Mouse (Mus musculus): ENCODE measurements at regions not wholly inside any gene's neighbourhood (a gene's known extent, or its start where the extent isn't known, plus 50 kb on each side); places are given as distances from the start of the nearest gene placed in this dataset.

DNA sequence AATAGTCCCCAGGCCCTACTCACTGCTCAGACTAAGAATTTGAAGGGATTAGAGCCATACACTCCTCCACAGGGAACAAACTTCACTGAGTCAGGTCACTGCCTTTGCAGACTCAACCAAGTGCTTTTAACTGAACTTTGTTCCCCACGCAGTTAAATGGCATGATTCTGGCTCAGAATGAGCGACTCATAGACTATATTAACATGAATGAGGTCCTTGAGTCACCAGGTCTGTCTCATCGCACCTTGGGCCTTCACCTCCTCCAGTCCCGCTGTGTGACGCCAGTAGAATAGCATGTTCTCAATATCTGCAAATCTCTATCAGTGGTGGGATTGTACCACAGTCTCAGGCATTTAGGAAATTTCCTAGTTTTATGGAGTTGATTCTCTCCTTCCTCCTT, 153.1 kb downstream of the Pmp22 start:
- no peak for ATAC-seq (replicated peaks; ENCODE audit: insufficient number of reproducible peaks, low FRiP score, low TSS enrichment, poor library complexity, severe bottlenecking)

DNA sequence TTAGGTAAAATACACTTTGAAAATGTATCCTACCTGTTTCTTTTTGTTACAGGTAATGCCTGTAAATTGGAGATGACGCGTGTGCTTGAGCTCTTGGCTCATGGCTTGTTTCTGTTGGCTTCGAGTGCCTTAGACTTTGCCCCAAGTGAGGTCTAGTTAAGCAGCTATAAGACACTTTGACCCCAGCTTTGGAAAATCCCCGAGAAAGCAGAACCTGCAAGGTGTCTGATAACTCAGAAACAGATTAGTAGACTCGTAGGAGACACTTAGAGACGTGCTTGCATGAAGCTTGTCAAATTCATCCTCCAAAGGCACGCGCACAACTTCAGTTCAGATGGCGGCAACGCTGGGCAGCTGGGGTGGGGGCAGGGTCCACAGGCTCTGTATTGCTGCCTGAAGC, 153.8 kb downstream of the Pmp22 start:
- no peak for ATAC-seq (replicated peaks; ENCODE audit: insufficient number of reproducible peaks, low FRiP score, low TSS enrichment, poor library complexity, severe bottlenecking)

DNA sequence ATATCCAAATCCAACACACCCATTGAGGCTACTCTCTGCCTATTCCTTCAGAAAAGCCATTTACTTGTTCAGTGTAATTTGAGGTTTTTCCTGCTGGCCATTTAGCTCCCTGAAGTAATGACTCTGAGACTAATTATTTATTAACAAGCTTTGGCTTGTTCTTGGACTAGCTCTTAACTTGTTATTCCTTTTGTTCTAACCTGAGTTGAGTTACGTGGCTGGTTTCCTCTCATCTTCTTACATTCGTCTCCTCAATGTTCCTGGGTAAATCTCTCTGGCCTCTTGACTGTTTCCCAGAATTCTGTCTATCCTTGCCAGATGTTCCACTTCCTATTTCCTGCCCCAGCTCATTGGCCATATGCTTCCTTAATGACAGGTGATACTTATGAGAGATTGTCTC, 157.2 kb downstream of the Pmp22 start:
- ATAC-seq (replicated peaks; ENCODE audit: insufficient number of reproducible peaks, low FRiP score, low TSS enrichment, poor library complexity, severe bottlenecking) = no peak

DNA sequence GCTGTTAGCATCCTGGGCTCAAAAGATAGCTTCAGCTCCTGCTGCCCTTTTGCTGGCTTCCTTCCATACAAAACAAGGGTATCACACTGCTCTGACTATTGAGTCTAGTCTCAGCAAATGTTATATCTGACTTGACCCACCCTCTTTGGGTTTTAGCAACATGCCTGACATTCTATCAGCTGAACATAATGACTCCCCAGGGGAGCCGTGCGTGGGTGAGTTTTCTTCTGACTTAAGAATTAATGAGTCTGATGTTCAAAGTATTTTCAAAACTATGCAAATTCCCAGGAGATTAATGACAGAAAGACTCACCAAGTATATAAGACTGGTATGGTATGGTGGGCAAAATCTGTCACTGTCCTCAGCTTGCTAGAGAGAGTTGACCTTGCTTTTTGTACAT, 159.0 kb downstream of the Pmp22 start:
- no peak for ATAC-seq (replicated peaks; ENCODE audit: insufficient number of reproducible peaks, low FRiP score, low TSS enrichment, poor library complexity, severe bottlenecking)

DNA sequence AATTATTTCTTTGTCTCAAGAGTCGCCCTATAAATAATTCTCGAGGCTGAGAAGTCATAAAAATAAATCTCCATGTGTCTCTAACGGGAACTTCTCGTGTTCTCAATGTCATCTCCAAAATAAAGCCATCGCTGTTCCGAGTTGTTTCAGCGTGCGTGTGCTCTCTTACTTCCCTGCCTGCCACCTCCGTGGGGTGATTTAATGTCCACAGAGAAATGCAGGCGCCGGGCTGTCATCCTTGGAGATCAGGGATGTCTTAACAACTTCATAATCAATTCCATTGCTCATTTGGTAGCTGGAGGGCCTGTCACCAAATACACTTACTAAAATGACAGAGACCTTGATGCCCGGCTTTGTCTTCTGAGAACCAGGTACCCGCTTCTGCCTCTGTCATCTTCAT, 161.8 kb downstream of the Pmp22 start:
- ATAC-seq (replicated peaks; ENCODE audit: insufficient number of reproducible peaks, low FRiP score, low TSS enrichment, poor library complexity, severe bottlenecking) = no peak

DNA sequence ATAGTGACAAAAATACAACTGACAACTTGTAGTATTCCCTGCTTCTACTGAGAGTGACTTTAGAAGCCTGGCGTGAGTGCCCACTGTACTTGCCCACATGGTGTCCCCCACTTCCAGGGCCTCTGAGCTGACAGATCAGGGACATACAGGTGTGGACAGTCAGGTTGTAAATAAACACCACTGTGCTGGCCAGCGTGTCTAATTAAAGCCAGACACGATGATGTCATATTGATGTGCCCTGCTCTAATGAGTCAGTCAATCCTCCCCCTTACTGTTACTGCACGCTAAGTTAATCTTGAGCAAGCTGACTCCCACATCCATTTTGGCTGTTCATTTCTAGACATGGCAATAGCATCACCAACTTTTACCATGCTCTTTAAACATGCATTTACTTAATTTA, 164.7 kb downstream of the Pmp22 start:
- ATAC-seq (replicated peaks; ENCODE audit: insufficient number of reproducible peaks, low FRiP score, low TSS enrichment, poor library complexity, severe bottlenecking) = no peak

DNA sequence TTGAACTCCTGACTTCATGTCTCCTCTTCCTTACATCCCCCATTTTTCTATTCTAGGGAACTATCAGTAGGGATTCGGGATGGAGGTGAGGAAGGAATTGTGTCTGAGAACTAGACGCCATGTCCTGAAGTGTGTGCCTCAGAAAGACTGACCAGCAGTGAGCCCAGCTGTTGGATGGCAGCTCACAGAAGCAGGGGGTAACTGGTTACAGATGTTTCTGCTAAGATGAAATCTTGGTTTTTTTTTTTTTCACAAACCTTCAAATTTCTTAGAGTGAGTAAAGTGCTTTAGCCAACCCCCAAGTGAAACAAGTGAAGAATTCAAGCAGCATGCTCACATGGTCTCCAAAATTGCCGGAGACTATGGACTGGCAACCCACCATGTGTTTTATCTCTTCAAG, 165.7 kb downstream of the Pmp22 start:
- no peak for ATAC-seq (replicated peaks; ENCODE audit: insufficient number of reproducible peaks, low FRiP score, low TSS enrichment, poor library complexity, severe bottlenecking)

DNA sequence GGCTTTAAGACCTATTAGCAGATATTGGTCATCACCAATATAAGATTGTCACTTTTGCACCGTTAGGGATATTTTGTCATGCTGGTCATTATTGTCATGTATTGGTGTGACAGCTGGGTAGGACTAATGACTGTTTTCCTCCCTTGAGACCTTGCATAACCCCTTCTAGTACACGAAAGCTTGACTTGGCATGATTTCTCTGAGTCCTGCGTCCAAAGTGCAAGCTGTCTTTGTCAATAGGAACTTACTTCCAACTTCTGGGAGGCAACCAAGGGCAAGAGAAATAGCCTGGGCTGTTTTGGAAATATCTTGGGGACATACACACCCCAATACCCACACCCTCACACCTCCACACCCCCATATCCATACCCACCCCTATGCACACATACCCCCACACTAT, 167.7 kb downstream of the Pmp22 start:
- ATAC-seq (replicated peaks; ENCODE audit: insufficient number of reproducible peaks, low FRiP score, low TSS enrichment, poor library complexity, severe bottlenecking) = no peak

DNA sequence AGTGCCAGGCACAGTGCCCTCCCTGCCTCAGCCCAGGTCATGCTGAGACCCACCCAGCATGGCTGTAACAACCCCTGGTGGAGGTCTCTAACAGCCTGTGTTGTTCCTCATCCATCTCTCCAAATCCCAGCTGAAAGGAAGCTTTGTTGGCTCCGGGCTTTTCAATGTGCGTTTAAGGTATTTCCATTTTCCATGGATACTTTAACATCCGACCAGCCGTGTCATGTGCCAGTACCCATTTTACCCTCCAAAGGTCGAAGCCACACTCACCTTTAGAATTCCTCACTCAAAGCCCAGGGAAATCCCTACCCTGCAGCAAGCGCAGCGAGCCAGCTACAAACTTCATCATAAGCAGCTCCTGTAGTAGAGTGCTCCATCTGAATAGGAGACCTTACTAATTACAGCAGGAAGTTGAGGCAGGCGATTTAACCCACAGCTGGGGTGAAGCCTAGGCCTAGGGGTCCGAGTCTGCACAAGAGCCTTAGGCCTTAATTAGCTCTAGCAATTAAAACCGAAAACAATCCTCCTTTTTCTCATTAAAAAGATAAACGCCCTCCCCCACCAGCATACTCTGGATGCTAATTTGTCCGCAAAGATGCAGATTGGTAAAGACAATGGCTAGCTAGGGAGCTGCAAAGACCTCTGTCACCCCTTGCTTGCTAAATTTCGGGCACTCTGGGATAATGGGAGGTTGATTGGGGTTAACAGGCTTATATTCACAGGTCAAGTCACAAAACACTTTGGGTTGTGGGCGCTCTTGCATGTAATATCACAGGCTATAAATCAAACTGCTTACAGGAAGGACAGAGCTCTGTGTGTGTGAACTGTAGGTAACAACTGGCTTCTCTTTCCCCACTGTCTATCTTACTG, 171.2 kb downstream of the Pmp22 start:
- no peak for ATAC-seq (replicated peaks; ENCODE audit: insufficient number of reproducible peaks, low FRiP score, low TSS enrichment, poor library complexity, severe bottlenecking)

DNA sequence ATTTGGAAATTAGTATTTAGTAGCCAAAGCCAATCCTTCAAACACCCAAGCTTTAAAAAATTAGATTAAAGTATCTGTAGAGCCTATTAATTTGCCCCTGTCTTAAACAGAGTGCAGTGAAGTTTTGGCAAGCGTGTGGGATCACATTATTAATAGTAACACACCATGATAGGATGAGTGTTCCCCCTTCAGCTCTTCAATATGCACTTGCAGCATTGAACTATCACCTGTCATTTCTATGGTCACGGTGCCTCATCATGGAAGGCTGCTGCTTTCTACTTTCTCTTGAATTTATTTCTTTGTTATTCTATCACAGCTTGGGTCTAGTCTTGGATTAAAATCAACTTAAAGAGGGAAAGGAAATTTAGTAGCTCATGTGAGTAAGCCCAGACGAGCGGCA, 196.4 kb downstream of the Pmp22 start:
- ATAC-seq (replicated peaks; ENCODE audit: insufficient number of reproducible peaks, low FRiP score, low TSS enrichment, poor library complexity, severe bottlenecking) = no peak

DNA sequence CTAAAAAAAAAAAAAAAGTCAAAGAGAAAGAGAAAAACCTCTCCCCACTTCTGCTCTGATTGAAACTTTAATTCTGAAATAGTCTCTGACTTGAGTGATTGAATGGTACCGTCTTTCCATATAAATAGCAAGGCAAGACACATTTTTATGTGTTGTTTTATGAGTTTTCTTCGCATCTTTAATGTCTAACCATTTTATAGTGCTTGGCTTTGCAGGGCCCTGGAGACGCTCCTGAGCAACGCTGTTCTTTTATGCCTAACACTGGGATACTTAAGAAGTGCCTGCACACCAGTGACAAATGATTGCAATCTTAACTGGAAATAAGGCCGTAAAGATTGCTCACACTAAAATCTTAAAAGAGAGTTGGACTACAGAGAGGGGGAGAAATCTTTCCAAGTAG, 198.1 kb downstream of the Pmp22 start:
- no peak for ATAC-seq (replicated peaks; ENCODE audit: insufficient number of reproducible peaks, low FRiP score, low TSS enrichment, poor library complexity, severe bottlenecking)

DNA sequence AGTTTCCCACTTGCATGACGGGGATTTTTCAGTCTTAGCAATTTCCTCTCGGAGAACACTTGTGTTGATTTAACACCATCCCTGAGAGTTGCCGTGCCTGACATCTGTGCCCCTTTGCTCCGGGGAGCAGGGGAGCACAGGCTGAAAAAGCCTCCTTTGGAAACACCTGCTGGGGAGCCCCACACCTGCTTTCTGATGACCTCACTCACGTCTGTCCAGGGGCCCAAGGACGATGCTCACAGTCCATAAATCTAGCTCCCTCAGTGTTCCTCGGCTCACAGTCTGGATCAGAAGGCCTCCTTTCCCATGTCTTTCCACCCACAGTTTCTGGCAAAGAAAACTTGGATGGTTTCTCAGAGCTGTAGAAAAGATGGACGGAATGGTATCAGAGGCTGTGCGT, 208.7 kb downstream of the Pmp22 start:
- ATAC-seq (replicated peaks; ENCODE audit: insufficient number of reproducible peaks, low FRiP score, low TSS enrichment, poor library complexity, severe bottlenecking) = no peak

DNA sequence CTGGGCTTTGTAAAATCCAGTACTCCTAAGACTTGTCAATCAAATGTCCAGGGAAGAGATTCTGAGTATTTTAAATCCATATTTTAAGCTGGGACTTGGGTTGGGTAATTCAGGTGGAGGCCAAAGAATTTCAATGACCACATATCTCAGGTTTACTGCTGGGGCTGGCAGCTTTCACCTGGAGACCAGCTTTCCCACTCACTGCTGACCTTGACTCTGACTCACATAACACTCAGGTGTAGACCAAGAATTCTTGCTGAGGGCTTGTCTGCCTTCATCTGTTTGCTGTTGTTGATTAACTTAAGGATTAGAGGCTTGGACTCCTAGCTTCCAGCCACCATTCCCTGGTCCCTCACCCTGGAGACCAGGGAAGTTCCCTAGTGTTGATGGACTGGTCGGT, 209.5 kb downstream of the Pmp22 start:
- ATAC-seq (replicated peaks; ENCODE audit: insufficient number of reproducible peaks, low FRiP score, low TSS enrichment, poor library complexity, severe bottlenecking) = no peak

DNA sequence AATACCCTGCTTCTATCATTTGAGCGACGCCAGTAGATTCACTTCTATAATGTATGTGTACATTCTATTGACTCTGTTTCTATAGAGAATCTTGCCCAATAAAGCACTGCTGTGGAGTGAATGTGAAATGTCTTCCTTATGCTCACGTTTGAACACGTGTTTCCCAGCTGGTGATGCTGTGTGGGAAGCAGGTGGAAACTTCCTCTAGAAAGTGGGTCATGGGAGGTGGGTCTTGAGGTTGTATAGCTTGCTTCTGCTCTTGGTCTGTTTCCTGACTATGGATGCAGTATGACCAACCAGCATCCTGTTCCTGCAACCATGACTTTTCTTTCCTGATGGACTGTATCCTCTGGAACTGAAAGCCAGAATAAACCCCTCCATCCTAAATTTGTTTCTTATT, 216.9 kb downstream of the Pmp22 start:
- no peak for ATAC-seq (replicated peaks; ENCODE audit: insufficient number of reproducible peaks, low FRiP score, low TSS enrichment, poor library complexity, severe bottlenecking)

DNA sequence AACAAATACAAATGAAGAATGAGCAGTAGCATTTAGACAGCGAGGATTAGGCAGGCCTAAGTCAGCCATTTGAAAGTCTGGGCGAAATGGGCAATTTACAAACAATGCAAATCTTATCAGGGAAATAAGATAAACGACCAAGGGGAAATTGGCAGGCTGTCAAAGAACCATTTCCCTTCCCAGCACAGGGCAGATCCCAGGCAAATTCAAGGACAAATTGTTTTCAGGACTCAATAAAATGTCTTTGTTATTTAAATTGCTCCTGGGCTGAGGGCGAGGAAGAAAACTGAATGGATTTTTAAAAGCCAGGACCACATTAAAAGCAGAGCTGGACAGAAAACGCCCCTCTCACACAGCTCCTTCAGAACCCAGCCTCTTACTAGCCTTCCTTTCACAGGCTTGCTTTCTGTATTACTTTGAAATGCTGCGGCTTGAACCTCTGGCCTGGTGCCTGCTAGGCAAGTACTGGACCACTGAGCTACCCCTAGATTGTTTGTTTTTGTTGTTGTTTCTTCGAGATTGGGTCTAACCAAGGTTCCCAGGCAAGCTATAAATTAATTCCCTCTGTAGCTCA, 221.4 kb downstream of the Pmp22 start:
- no peak for ATAC-seq (replicated peaks; ENCODE audit: insufficient number of reproducible peaks, low FRiP score, low TSS enrichment, poor library complexity, severe bottlenecking)

DNA sequence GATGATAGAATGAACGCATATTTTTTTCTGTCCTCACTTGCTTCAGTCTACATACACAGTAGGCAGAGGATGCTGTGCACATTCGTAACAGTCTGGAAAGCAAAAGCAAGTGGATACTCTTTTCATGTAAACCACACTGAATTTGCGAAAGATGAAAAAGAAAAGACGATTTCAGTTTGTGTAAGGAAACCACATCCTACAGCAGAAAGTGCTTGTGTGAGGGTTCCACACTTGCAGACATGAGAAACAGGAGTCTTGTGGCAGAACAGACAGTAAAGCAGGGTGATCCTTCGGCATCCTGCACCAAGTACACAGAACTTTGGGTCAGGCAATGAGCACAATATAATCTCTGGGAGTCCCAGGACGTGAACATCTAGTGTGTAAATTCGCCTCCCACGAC, 223.2 kb downstream of the Pmp22 start:
- ATAC-seq (replicated peaks; ENCODE audit: insufficient number of reproducible peaks, low FRiP score, low TSS enrichment, poor library complexity, severe bottlenecking) = no peak

DNA sequence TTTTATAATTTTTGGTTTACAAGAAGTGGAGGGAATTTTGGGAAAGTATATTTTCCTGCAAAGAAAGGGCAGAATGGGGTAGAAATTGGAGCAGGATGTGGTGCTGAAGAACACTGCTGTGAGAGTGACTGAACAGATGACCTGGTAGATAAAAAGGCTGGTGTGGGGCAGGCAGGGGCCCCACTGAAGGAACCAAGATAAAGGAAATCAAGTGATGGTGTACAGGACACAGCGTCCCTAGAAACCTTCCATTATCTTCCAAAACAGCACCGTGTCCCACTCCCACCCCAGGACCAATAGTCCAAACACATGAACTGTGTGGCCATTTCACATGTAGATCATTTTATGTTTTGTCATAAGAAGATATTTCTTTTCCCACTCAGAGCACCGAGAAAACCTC, 224.2 kb downstream of the Pmp22 start:
- no peak for ATAC-seq (replicated peaks; ENCODE audit: insufficient number of reproducible peaks, low FRiP score, low TSS enrichment, poor library complexity, severe bottlenecking)

DNA sequence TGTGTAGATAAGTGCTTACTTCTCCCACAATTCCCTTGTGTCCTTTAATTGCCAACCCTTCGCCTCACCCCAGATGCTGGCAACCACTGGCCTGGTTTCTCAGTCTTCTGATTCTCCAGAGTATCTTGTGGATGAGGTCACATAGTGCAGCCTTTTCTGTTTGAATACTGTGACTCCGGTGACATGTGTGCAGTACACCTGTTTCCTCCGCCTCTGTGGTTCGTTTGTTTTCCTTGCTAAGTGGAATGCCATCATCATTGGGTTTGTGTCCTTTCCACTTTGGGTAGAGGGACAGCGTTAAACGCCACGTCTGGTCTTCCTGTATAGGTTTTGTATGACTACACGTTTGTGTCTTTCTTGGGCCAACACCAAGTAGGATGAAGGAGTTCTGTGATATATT, 224.9 kb downstream of the Pmp22 start:
- no peak for ATAC-seq (replicated peaks; ENCODE audit: insufficient number of reproducible peaks, low FRiP score, low TSS enrichment, poor library complexity, severe bottlenecking)

DNA sequence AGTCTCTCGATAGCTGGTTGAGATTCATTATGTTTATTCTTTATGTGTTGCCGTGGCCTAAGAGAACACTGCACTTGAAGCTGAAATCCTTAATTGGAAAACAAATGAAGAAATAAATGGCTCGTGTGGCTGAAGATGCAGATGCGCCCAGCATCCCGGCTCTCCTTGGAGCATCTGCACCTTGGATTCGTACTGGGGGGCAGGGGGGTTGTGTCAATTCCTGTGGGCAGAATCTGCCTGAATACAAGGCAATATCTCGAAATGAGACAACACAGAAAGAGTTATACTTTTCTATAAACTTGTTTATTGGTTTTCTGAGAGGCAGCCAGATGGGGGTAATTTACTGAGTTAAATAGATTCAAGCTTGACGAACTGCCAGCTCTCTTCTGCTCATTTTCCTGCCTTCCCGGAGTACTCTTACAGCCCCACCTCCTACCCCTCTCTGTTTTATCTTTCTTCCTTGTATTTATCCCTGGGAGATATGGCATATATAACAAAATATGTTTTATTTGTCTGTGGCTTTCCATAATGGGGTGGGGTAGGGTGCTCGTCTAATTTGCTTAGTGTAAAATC, 229.1 kb downstream of the Pmp22 start:
- no peak for ATAC-seq (replicated peaks; ENCODE audit: insufficient number of reproducible peaks, low FRiP score, low TSS enrichment, poor library complexity, severe bottlenecking)

DNA sequence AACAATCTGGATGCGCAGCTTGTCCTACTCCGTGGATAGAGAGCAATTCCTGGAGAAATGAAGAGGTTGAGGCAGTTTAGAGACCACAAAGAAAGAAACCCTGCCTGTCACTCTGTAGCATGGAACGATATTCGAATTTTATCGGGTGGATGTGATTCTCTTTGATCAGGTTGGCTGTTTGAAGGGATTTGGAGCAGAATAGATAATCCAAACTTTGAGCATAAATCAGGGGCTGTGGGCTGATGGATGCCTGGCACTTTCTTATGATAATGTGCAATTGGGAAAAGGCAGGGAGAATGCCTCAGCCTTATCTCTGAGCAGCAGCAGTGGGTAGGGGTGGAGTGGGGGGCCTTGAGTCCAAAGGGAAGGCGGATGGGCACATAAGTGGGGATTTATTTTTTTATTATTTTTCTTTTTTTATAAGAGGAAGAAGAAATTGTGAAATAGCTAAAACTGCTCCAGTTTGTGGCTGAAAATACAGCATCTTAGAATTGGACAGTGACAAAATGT, 239.0 kb downstream of the Pmp22 start:
- ATAC-seq (replicated peaks; ENCODE audit: insufficient number of reproducible peaks, low FRiP score, low TSS enrichment, poor library complexity, severe bottlenecking) = no peak
